Mouse (Mus musculus) ovary, postnatal 10 days (tissue): ENCODE data around the gene Dip2c.

Experiments used
- DNase-seq: peaks from one replicate; pipeline ENCODE4 v3.0.0; 2022; ENCODE audit warnings: low spot score

Gene Dip2c

DNA sequence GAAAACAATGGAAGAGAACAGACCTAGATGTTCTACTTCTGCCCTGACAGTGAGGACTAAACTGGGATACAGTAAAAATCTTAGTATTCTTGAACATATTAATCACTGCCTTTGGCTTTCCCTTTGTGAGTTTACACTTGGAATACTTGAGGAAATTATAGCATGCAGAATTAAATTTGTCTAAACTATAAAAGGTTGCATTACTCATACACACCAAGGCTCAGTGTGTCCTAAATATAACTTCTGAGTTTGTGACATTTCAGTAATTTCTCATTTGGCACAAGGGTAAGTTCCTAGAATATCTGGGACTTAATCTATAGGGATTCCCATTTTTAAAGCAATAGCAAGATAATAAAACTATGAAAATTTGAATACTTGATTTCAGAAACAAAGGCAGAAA lies 262.2 kb downstream of the Dip2c start:
- DNase-seq, result no peak

DNA sequence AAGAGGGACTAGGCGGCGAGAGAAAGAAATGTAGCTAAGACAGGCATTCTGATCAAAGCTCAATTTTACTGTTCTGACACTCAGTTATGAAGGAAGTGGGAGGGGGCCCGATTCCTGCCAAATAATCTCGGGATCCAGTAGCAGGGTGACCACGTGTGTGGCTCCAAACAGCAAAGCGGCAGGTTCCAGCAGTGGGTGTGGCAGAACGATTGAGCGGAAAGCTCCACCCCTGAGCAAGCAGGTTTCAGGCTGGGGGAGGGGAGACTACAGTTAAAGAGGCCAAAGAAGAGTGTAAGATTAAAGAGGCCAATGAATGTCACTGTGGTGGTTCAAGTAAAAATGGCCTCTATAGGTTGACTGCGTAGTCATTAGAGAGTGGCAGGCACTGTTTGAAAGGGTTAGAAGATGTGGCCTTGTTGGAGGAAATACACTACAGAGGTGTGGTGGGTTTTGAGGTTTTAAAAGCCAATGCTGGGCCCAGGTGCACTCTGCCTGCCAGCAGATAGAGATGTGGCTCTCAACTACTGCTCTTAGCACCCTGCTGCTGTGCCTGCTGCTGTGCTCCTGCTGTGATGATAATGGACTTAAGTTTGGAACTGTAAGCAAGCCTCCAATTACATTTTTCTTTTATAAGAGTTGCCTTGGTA lies 271.5 kb downstream of the Dip2c start:
- no peak for DNase-seq

DNA sequence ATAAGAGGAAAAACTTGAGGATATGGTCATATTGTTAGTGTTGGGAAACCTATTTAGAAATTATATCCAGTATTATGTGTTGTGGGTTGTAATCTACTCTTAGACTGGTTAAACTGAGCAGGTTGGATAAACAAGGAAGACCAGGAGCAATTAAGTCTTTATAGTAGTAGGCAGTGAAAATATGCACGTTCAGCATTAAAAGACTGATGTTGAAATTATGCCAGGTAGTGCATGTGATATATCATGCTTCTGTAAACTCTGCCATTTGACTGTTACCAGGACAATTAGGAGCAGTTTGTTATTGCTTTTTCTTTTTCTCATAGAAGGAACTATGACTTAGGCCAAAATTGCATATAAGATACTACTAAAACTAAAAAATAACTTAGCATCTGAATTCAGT lies 285.8 kb downstream of the Dip2c start:
- DNase-seq, result no peak

DNA sequence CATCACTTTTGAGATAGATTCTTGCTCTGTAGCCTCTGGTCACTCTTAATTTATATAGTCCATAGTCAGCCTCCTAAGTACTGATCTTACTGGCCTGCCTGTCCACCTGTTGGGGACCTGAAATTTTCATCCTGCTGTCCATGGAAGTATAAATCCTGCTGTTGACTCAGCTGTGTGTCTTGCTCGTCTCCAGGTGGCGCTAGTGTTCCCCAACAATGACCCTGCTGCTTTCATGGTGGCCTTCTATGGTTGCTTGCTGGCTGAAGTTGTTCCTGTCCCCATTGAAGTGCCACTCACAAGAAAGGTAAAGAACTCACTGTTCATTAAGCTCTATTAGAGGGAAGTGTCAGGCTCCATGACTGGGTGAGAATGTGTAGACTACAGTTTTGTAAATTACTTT lies 286.6 kb downstream of the Dip2c start:
- no peak for DNase-seq

DNA sequence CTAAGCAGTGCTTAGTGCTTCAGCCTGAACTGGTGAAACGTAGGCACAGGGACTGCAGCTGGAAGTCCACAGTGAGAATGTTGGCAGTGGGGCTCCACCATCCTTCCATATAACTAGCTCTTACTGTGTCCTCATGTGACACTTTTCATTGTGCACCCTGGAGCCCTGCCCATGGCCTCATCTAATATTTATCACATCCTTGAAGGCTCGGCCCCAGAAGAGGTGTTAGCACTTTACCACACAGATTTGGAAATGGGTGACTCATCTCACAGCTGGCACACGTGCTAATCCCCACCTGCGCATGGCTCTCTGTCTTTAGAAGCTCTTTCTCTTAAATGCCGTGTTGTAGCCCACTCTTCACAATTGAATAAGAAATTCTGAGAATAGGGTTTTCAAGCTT lies 292.5 kb downstream of the Dip2c start:
- DNase-seq, result no peak

DNA sequence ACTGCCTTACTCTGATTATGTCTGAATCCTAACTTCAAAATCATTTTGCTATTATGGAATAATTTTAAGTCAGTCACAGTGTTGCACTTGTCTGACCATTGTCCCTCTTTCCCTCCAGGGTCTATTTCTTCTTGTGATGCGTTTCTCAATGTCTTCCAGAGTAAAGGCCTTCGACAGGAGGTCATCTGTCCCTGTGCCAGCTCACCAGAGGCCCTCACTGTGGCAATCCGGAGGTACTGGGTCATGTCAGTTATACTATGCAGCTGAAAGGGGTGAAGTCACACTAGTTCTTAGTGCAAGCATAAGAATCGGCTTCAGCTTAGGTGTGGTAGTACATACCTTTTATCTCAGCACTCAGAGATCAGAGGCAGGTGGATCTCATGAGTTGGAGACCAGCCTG lies 300.4 kb downstream of the Dip2c start:
- DNase-seq, result no peak

DNA sequence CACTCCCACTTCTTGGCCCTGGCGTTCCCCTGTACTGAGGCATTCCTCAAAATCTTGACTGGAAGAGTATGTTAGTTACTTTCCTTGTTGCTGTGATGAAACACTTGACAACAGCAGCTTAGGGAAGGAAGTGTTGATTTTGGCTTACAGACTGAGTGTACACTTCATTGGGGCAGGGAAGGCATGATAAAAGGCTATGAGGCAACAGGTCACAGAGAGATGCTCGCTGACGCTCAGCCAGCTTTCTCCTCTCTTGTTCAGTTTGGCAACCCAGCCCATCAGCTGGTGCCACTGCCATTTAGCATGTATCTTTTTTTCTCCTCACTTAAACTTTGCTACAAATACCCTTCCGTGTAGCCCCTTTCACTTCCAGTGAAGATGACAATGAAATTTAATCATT lies 302.1 kb downstream of the Dip2c start:
- no peak for DNase-seq

DNA sequence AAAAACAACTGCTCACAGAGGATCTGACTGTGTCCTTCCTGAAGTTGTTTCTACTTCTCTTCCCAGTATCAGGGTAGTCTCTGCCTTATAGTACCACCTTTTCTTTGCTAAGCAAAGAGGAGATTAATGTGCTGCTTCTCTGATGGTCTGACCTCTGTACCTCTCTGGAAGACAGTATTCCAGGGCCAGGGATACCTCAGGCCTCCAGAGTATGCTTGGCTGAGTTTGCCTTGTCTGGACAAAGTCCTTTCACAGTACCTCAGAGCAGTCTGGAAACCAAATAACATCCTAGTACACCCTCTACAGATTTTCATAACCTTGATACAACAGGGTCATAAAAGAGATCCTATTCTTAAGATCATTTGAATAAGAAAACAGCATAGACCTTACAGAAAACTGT lies 305.5 kb downstream of the Dip2c start:
- DNase-seq, result no peak

DNA sequence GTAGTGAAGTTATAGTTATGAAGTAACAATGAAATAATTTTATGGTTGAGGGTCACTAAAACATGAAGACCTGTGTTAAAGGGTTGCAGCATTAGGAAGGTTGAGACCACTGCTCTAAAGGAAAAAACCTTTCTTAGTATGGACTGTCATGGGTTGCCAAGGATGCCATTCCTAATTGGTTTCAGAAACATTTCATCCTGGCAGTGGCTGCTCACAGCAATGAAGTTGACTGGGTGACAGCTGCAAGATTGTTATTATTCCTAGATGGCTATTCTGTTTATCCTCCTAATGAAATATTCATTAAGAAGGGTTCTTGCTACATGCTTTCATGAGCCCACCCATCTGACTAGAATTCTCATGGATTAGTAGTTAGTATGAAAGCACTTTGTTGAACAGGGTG lies 307.3 kb downstream of the Dip2c start:
- DNase-seq, result no peak

DNA sequence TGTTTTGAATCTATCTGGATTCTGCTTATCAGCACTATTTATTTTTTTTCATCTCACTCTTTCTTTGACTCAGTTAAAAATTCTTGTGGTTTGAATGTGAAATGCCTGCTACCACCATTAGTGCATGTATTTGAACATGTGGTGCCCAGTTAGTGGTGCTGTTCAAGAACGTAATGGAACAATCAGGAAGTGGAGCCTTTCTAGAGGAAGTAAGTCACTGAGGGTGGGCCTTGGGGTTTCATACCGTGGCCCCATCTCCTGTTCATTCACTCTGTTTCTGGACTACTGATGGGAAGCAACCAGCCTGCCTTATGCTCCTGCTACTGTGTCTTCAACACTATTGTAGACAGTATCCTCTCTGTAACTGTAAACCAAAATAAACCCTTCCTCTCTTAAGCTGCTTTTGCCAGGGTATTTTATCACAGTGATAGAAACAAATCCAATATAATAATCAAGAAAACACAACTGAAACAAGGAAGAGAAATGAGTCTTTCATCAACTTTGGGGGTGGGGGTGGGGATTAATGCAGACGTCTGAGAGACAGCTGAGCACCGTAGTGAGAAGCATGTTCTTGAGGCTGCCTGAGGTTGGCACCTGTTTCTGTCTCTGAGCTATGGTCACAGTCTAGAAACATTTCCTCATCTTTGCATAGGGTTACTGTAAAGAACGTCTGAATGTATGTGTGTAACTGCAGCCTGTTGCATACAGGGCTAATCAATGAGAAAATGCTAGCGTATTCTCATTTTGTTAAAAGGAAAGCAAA lies 323.2 kb downstream of the Dip2c start:
- DNase-seq, result no peak

DNA sequence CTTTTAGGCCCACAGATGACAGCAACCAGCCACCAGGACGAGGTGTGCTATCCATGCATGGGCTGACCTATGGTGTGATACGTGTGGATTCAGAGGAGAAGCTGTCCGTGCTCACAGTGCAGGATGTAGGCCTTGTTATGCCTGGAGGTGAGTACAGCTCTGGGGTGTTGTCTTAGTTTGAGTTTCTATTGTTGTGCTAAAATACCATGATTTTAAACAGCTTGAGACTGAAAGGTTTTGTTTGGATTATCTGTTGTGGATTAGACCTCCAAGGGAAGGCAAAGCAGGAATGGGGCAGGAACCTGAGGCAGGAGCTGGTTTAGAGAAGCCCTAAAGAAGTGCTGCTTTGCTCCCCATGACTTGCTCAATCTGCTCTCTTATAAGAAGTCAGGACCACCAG lies 325.0 kb downstream of the Dip2c start:
- DNase-seq, result no peak

DNA sequence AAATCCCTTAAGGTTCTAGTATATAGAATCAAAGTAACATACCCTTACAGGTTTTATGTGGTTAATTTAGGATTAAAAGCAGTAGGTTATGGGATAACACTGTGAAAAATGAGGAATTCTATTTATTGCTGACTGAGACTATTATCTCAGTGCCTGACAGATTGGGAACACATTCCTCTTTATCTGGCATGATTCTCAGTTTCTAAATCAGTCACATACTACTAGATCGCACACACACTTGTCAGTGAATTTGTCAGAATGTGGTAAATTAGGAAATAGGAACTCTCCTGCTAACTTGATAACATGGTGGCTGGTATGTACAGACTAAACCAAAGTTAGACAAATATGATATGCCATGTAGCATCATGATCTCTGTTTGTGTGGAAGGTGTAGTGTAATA lies 334.9 kb downstream of the Dip2c start:
- no peak for DNase-seq

DNA sequence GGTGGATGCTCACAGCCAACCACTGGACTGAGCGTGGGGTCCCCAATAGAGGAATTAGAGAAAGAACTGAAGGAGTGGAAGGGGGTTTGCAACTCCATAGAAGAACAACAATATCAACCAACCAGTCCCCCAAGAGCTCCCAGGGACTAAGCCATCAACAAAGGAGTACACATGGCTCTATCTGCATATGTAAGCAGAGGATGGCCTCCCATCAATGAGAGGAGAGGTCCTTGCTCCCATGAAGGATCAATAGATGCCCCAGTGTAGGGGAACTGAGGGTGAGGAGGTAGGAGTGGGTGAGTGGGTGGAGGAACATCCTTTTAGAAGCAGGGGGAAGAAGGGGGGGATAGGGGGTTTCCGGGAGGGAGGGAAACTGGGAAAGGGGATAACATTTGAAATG lies 356.4 kb downstream of the Dip2c start:
- no peak for DNase-seq

DNA sequence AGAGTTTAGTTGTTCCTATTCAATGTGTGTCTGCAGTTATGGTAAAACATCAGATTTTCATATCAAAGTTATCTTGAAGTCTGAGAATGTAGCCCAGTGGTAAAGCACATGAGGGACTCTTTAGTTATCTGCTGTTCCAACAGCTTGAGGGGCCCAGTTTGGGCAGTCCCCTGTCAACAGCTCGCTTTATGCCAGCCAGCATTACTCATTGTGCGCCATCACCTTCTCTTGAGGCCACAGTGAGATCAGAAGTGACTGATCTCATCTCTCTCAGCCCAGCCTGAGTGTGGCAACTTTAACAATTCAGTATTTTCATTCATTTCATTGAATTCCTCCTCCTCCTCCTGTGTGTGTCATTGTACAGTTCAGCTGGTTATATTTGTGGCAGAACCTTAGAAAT lies 359.6 kb downstream of the Dip2c start:
- DNase-seq, result no peak

DNA sequence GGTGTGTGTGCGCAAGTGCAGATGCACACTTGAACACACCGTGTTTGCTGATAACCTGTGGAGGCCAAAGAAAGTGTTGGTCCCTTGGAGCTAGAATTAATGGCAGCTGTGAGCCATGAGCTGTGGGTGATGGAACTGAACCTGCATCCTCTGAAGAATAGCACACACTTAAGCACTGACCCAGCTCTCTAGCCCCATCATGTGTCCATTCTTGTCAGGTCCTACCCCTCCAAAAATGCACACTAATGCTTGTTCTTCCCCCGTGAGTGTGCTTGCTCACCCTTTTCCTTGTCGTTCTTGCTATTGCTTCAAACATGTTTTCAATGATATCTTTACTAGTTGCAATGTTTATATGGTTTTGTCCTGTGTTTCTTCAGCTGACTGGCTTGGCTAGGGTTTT lies 360.2 kb downstream of the Dip2c start:
- no peak for DNase-seq

DNA sequence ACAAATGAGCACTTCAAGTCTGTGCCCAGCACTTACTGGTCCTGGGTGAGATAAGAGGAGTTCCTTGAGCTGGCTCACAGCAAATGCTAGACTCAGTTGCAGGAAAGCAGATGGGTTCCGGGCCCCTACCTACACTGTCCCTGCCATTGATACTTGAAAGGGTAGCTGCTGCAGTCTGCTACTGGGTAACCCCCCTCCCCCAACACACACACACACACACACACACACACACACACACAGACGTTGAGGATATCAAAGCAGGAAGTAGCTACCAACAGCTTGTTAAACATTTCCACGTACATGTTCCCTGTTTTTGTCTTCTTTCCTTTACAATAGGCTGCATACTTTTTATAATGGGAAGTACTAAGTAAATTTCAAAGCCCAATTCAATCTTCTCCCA lies 361.6 kb downstream of the Dip2c start:
- DNase-seq, result no peak

DNA sequence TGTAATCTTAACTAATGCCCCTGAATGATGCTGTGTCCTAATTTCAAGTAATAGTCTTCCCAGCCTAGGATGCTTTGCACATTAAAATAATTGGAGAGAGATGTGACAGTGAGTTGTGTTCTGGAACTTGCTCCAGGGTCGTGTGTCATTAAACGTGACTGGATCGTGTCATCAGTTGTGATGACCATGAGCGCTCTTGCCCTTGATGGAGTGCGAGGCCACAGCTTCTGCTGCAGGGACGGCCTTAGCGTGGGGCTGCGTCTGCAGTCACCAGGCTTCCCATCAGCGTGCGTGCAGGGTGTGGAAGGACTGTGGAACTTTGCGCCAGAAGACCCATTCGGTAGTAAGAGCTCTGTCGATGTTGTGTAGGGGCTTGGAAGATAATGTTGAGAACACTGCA lies 372.4 kb downstream of the Dip2c start:
- no peak for DNase-seq

DNA sequence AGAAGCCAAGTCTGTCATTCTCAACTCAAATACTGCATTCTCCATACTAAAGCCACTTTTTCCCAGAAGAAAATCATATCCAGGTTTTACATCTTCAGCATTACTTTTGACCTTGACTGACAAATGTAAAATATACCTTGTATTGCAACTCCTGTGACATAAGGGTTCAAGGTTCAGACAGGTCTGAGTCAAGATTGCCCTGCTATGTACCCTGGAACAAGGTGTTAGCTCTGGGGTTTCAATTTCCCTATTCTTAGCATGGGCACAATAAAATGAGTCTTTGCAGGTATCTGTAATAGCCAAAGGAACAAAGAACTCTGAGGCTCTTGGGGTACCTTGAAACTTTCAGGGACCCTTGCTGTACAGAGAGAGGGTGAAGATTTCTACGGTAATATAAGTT lies 373.6 kb downstream of the Dip2c start:
- no peak for DNase-seq

DNA sequence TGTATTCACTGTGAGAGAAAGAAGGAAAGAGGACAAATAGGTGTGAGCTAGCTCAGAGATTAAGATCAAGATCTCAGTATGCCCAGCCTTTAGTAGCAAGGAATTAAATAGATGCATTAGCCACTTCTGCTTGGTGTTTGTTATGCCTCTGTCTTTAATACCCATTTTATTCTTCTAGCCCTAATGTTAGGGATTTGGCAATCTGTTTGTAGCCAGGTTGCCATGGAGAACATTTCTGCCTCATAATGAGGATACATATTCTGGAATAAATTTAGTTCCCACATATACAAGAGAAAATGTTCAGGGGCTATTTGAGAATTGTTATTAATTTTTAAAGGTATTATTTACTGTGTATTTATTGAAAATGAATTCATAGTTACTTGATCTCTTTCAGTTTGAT lies 374.3 kb downstream of the Dip2c start:
- DNase-seq, result no peak

DNA sequence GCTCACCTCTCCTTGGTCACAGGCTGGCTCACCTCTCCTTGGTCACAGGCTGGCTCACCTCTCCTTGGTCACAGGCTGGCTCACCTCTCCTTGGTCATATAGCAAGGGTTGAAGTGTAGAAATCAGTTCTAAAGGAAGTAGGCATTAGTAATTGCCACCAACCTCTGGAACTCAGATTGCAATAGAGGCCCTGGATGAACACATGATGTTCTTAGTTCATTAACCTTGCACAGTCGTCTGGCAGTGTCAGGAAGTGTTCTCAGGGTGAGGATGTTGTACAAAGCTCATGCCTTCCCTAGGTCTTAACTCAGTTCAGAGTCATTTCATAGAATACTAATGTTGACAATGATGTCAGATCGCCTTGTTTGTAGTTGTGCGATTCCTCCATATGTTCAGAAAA lies 376.7 kb downstream of the Dip2c start:
- DNase-seq, result no peak

DNA sequence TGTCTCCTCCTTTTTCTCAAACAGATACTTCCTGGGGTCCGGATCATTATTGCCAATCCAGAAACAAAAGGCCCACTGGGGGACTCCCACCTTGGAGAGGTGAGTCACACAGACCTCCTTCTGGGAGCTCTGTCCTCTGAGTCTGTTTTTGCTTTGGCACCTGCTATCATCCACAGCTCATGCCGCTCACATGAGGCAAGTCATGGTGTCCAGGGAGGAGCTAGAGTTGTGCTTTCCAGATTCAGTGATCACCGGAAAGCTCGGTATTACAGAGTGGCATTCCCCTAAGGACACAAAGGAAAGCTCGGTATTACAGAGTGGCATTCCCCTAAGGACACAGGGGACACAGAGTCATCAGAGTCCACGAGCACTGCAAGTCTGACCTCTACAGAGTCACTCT lies 380.3 kb downstream of the Dip2c start:
- DNase-seq, result no peak

DNA sequence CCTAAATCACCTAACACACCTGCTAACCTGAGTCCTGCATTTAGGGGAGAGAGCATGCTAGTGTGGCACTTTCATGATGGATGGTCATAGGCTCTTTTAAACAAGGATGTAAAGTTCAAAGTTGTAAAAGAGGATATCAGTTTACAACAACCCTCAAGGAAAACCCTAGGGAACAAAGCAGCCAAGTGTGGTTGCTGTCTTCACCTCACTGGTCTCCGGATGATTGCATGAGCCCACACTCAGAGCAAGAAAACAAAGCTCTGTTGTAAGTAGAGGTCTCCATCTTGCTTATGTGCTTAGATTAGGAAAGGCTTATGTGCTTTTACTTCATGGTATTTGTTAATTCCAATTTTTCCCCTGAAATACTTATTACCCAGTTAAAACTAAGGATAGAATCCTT lies 384.4 kb downstream of the Dip2c start:
- DNase-seq, result no peak

DNA sequence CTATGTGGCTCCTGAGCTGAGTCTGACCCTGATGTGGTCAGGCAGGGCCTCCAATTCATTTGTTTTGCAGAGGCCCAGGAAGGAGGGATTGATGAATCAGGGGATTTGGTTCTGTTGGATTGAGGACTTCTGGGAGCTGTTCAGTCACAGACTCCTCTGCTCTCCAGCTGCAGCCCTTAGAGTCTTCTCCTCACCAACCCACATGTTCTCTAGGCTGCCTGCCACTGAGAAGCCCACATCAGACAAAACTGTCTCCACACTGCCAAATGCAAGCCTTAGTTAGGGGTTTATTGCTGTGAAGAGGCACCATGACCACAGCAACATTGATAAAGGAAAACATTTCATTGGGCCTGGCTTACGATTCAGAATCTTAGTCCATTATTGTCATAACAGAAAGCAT lies 387.3 kb downstream of the Dip2c start:
- no peak for DNase-seq

DNA sequence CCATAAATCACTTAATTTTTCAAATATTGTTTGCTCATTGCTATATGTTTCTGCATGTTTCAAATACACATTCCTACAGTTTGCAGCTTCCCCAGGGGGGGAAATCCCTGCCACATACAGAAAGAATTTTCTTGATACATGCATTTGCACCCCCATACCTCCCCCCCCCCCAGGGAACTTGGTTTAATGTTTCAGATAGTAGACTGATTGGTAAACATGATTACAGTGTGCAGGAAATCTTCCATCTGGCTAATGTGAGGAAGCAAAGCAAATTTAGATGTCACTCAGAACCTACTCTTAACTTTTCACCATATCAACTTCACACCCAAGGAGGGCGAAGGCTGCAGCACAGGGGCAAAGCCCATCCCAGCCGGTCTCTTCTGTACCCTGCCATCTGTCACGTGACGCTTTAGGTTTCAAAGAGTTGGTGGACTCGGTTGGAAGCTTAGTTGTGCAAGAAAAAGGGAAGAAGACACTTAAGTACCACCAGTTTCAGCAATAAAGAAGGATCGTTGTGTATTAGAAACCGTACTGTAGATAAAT lies 391.7 kb downstream of the Dip2c start:
- no peak for DNase-seq
